Mouse (Mus musculus) hindbrain, embryonic 16.5 days (tissue): ENCODE measurements around the gene Exoc1. TPM values are rescaled to one million over a fixed set of nuclear protein-coding genes. Genes with fewer than 3 reads are reported as not detected.

Experiments used
- ATAC-seq: fragments of 200-750 bp; cut with Nextera tagmentation; 2 replicates; pipeline ENCODE4 v1.8.0; 2017; ENCODE audit warnings: moderate TSS enrichment, moderate library complexity
- H3K27ac ChIP-seq: fragments of 300-500 bp; sonication (generic); 2 replicates; pipeline ENCODE4 v1.5.1; 2014; ENCODE audit warnings: low read depth, mild to moderate bottlenecking, control low read depth, low read length, moderate library complexity
- H3K27me3 ChIP-seq: fragments of 300-500 bp; sonication (generic); replicated peaks from 2 replicates; pipeline ENCODE4 v1.6.1; 2014; ENCODE audit warnings: low read length; ENCODE audit not compliant: control insufficient read depth, insufficient read depth
- H3K36me3 ChIP-seq: fragments of 300-500 bp; sonication (generic); 2 replicates; pipeline ENCODE4 v1.6.1; 2014; ENCODE audit warnings: mild to moderate bottlenecking, low read length, moderate library complexity, mixed read lengths; ENCODE audit not compliant: control insufficient read depth, insufficient read depth
- H3K4me1 ChIP-seq: fragments of 300-500 bp; sonication (generic); 2 replicates; pipeline ENCODE4 v1.6.1; 2014; ENCODE audit warnings: low read depth, low read length; ENCODE audit not compliant: control insufficient read depth, insufficient read depth
- H3K4me2 ChIP-seq: fragments of 300-500 bp; sonication (generic); 2 replicates; pipeline ENCODE4 v1.6.1; 2014; ENCODE audit warnings: mild to moderate bottlenecking, low read length, control low read depth, moderate library complexity
- H3K4me3 ChIP-seq: fragments of 300-500 bp; sonication (generic); 2 replicates; pipeline ENCODE4 v1.5.1; 2014; ENCODE audit warnings: mild to moderate bottlenecking, low read length, control low read depth, moderate library complexity
- H3K9ac ChIP-seq: fragments of 300-500 bp; sonication (generic); 2 replicates; pipeline ENCODE4 v1.6.1; 2014; ENCODE audit warnings: low read depth, mild to moderate bottlenecking, control low read depth, low read length, moderate library complexity
- H3K9me3 ChIP-seq: fragments of 300-500 bp; sonication (generic); 2 replicates; pipeline ENCODE4 v1.6.1; 2014; ENCODE audit warnings: mild to moderate bottlenecking, low read length, moderate library complexity; ENCODE audit not compliant: control insufficient read depth
- WGBS: fragments of 180-500 bp; shearing (Covaris S2); extraction: QIAGEN DNeasy Blood & Tissue Kit; methylation state at CpG from one replicate; pipeline ENCODE4 v1.1.7; 2014; 5-methylcytosine and 5-hydroxymethylcytosine counted together
- polyA plus RNA-seq: library from polyadenylated mRNA; unstranded; fragments of >200 nt; fragmentation: Nextera tagmentation; extraction: Ambion mirVana; gene quantifications from 2 replicates; pipeline ENCODE4 v1.2.1, GENCODE M21; 2015

Gene Exoc1
- polyA plus RNA-seq, 1 experiment from 2014 or later, result 53.2 TPM

DNA sequence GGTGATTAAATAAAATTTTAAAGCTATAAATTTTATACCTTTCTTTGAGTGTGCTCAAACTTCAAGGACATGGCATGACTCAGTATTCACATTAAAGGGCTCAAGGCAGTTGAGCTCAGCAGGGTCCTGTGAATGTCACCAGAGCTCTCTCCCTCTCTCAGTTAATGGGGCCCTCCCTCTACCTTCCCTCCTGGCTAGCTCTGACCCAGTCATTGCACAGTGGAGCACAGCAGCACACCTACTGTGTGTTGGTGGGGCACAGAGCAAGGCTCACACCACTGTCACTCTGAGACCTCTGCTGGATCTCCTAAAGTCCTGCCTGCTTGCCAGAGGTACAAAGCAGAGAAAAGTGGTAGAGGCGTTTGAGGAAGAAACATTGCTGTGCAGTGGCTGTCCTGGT lies 7.1 kb downstream of the Exoc1 start:
- Histone ChIP-seq H3K27me3 (no peaks in the 10 kb centered on the region), H3K27ac (no peak overlapping the region), H3K9ac (no peak overlapping the region), H3K4me2 (no peak overlapping the region), H3K36me3 (peaks cover 30% of the 10 kb centered on the region), H3K4me3 (no peak overlapping the region), H3K4me1 (no peaks in the 10 kb centered on the region), H3K9me3 (no peaks in the 10 kb centered on the region)
- ATAC-seq, result no peak
- 93% methylated on average over 1 of the region's 1 CpGs for WGBS

DNA sequence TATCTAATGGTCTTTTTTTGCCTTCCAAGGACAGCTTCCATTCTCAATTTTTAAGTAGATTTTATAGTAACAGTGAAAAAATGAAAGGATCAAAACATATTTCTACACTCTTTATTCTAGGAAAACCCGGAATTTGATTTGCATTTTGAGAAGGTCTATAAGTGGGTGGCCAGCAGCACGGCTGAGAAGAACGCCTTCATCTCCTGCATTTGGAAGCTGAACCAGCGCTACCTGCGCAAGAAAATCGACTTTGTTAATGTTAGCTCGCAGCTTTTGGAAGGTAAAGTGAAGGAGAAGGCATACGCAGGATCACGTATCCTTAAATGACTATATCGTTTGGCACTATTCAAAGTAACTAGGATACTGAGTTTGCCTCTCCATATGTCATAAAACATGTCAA lies 8.5 kb downstream of the Exoc1 start:
- Histone ChIP-seq H3K27ac (no peak overlapping the region), H3K4me2 (no peak overlapping the region), H3K9me3 (no peaks in the 10 kb centered on the region), H3K9ac (no peak overlapping the region), H3K36me3 (peaks cover 40% of the 10 kb centered on the region), H3K27me3 (no peaks in the 10 kb centered on the region), H3K4me1 (no peaks in the 10 kb centered on the region), H3K4me3 (no peak overlapping the region)
- no peak for ATAC-seq
- 95% methylated on average over 10 of the region's 10 CpGs for WGBS

DNA sequence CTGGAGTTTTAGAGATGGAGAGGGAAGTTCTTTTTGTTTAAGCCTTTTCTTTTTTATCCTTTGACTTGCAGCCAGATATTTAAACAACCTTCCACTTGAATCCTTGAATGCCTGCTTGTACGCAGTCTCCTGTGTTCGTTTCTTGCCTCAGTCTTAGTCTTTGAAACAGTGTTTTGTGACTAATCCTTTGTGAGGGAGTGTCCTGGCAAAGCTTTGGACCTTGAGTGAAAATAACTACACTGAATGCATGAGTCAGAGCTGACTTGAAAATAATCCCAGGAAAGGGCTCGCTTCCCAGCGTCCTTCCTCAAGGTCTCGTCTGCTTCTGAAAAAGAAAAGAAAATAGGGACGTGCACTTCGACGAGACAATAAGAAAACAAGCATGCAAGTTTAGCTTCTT lies 11.1 kb downstream of the Exoc1 start:
- H3K4me3 ChIP-seq, result no peak overlapping the region
- no peak overlapping the region for H3K27ac ChIP-seq
- 72% methylated on average over 8 of the region's 8 CpGs for WGBS
- no peak for ATAC-seq
- no peak overlapping the region for H3K4me2 ChIP-seq
- no peaks in the 10 kb centered on the region for H3K4me1 ChIP-seq
- no peaks in the 10 kb centered on the region for H3K9me3 ChIP-seq
- peaks cover 54% of the 10 kb centered on the region for H3K36me3 ChIP-seq
- H3K27me3 ChIP-seq, result no peaks in the 10 kb centered on the region
- no peak overlapping the region for H3K9ac ChIP-seq

DNA sequence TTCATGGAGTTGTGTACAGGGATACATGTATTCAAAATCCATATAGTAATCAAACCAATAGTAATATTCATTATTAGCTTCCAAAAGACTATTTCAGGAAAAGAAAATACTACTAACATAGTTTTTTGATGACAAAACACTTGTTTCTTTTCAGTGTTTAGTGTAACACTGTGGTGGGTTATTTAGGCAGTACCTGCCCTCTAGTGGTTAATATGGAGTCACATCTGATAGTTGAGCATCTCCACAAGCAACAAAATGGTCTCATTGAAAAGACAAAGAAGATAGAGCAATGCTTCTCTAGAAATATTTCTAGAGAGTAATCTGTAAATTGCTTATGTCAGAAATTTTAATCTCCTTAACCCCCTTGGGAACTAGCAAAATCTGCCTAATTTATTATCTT lies 11.7 kb downstream of the Exoc1 start:
- Histone ChIP-seq H3K4me3 (no peak overlapping the region), H3K27me3 (no peaks in the 10 kb centered on the region), H3K4me2 (no peak overlapping the region), H3K9me3 (no peaks in the 10 kb centered on the region), H3K36me3 (peaks cover 50% of the 10 kb centered on the region), H3K27ac (no peak overlapping the region), H3K4me1 (no peaks in the 10 kb centered on the region), H3K9ac (no peak overlapping the region)
- ATAC-seq, result peak; percentile 71; the same call in 1 of the 2 replicates

DNA sequence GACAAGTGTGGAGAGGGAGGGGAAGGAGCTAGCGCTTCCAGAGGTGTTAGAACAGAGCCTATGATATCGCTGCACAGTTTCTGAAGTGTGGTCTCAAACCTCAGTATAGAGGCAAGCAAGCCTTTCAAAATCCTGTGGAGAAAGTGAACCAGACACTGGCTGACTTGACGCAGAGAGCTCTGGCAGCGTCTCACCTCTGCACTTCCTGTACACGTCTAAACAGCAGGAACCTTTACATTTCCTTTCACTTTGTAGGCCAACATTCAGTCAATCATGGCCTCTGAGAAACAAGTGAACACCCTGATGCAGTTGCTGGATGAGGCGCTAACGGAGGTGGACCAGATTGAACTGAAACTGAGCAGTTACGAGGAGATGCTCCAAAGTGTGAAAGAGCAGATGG lies 14.1 kb downstream of the Exoc1 start:
- Histone ChIP-seq H3K4me2 (no peak overlapping the region), H3K36me3 (peaks cover 36% of the 10 kb centered on the region), H3K27me3 (no peaks in the 10 kb centered on the region), H3K4me3 (no peak overlapping the region), H3K9ac (no peak overlapping the region), H3K27ac (no peak overlapping the region), H3K9me3 (no peaks in the 10 kb centered on the region), H3K4me1 (no peaks in the 10 kb centered on the region)
- no peak for ATAC-seq
- 93% methylated on average over 8 of the region's 8 CpGs for WGBS

DNA sequence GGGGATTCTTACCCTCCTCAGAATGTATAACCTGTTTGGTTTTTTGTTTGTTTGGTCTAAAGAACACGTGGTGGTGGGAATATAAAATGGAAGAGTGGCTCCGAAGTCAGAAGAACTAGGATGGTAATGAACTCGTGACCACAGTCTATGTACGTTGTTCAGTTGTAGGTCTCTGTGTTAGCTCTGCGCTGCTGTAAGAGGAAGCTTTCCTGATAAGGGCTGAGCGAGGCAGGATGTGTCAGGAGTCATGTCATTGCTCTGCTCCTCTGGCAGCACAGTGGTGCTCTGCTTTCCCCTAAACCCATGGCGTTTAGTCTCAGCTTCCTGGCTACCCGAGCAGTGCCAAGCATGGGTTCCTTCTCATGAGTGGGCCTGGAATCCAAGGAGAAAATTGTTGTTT lies 21.3 kb downstream of the Exoc1 start:
- H3K36me3 ChIP-seq, result peaks cover 8% of the 10 kb centered on the region
- 92% methylated on average over 8 of the region's 8 CpGs for WGBS
- H3K4me1 ChIP-seq, result no peaks in the 10 kb centered on the region
- no peak overlapping the region for H3K4me2 ChIP-seq
- no peak overlapping the region for H3K27ac ChIP-seq
- H3K9ac ChIP-seq, result no peak overlapping the region
- H3K9me3 ChIP-seq, result no peaks in the 10 kb centered on the region
- ATAC-seq, result no peak
- no peak overlapping the region for H3K4me3 ChIP-seq
- H3K27me3 ChIP-seq, result no peaks in the 10 kb centered on the region

DNA sequence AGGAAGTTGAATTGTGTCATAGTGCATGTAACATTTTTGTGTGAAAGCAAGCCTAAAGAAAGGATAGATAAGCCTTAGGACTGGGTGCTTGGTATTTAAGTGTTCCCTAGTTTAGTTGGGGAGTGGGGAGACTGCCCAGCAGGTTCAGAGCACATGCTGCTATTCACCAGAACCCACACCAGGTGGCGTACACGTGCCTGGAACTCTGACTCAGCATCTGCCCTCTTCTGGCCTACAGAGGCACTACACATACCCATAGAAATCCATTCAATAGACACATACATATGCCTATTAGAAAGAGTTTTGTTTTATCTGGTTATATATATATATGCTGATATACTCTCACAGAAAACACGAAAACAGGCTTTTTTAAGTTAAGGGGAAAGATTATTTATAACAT lies 36.2 kb downstream of the Exoc1 start:
- H3K4me3 ChIP-seq, result no peak overlapping the region
- H3K9ac ChIP-seq, result no peak overlapping the region
- no peak overlapping the region for H3K27ac ChIP-seq
- peaks cover 53% of the 10 kb centered on the region for H3K36me3 ChIP-seq
- no peaks in the 10 kb centered on the region for H3K27me3 ChIP-seq
- ATAC-seq, result no peak
- H3K9me3 ChIP-seq, result no peaks in the 10 kb centered on the region
- H3K4me2 ChIP-seq, result no peak overlapping the region
- 28% methylated on average over 3 of the region's 3 CpGs for WGBS
- H3K4me1 ChIP-seq, result no peaks in the 10 kb centered on the region

DNA sequence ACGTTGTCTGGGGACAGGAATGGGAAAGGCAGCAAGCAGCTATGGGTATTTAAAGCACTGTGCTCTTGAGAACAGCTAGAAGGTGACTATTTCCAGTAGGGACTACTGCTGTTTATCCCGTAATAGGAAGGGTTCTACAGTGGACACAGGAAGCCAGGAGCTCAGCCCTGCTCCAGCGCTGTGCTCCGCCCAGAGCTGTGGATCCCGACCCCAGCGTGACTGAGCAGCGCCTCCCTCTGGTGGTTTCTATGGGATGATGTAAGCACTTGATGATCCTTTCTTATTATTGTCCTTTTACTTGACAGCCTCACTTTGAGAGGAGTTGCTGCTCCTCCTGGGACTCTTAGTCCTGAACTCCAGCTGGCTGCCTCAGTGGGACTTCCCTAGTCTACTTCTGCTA lies 45.1 kb downstream of the Exoc1 start:
- Histone ChIP-seq H3K36me3 (peaks cover 16% of the 10 kb centered on the region), H3K4me3 (no peak overlapping the region), H3K27me3 (no peaks in the 10 kb centered on the region), H3K27ac (no peak overlapping the region), H3K4me1 (no peaks in the 10 kb centered on the region), H3K9me3 (no peaks in the 10 kb centered on the region), H3K9ac (no peak overlapping the region), H3K4me2 (no peak overlapping the region)
- no peak for ATAC-seq
- 72% methylated on average over 7 of the region's 7 CpGs for WGBS

DNA sequence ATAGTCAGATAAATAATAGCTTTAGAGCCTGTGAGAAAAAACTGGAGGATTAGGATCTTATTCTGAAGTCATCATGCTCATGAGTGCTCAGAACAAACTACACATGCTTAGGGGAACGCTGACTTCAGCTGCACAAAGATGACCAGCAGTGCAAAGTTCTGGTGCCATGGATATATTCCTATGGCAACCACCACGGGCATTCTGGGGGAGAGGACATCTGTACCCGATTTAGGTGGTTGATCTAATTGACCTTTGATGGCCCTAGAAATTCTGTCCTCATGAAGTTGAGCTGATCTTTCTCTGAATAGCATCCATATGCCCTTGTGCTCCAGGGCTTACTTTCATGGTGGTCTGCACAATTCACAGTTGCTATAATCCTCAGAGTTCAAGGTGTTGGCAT lies 47.9 kb downstream of the Exoc1 start:
- H3K36me3 ChIP-seq, result no peaks in the 10 kb centered on the region
- no peak overlapping the region for H3K9ac ChIP-seq
- ATAC-seq, result no peak
- H3K27ac ChIP-seq, result no peak overlapping the region
- H3K4me1 ChIP-seq, result no peaks in the 10 kb centered on the region
- WGBS, result 86% methylated on average over 3 of the region's 3 CpGs
- H3K27me3 ChIP-seq, result no peaks in the 10 kb centered on the region
- H3K9me3 ChIP-seq, result no peaks in the 10 kb centered on the region
- H3K4me3 ChIP-seq, result no peak overlapping the region
- H3K4me2 ChIP-seq, result no peak overlapping the region

DNA sequence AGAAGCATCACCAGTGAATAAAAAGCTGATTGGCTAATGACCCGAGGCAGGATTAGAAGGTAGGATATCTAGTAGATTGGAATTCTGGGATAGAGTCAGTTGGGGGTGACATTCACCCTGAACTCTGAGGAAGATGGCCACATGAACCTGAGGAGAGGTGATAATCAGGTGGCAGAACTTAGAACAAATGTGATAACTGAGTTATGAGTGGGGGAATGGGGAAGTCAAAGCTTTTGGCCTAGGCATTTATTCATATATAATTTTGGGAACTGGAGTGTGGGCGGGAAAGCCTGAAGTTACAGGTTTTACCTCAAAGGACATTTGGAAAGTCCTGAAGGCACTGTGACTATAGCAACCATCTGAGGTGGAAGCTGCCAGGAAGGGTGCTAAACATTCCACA lies 56.3 kb downstream of the Exoc1 start:
- H3K9me3 ChIP-seq, result no peaks in the 10 kb centered on the region
- H3K27me3 ChIP-seq, result no peaks in the 10 kb centered on the region
- no peak overlapping the region for H3K9ac ChIP-seq
- peaks cover 5% of the 10 kb centered on the region for H3K4me1 ChIP-seq
- 90% methylated on average over 2 of the region's 2 CpGs for WGBS
- H3K36me3 ChIP-seq, result no peaks in the 10 kb centered on the region
- H3K4me3 ChIP-seq, result no peak overlapping the region
- no peak overlapping the region for H3K27ac ChIP-seq
- no peak for ATAC-seq
- no peak overlapping the region for H3K4me2 ChIP-seq
